In genomic region chr4:136095490-136096105, GRCm38 (mm10) we compare ENCODE assay signal across 12 mouse cellular contexts. TPM values are rescaled to one million over a fixed set of nuclear protein-coding genes. Genes with fewer than 3 reads are reported as not detected.
DNase-seq lines count a peak whose midpoint lies in the region; ATAC-seq and TF ChIP-seq lines count a peak whose summit lies in the region.
"Had no signal": no experiment of that assay in that cellular context is flagged by ENCODE, and none has a peak within 500 bp of the region (broad histone marks: within the 10 kb centered on the region; RNA-seq: fewer than 3 reads in every experiment).

No protein-coding gene starts in this region.

- H3K27me3 ChIP-seq in liver, embryonic 12.5 days (replicated peaks) = peaks cover 21% of the 10 kb centered on the region
- H3K27me3 ChIP-seq in CH12.LX (replicated peaks) = peaks cover 11% of the 10 kb centered on the region
- no peaks in the 10 kb centered on the region for H3K27me3 ChIP-seq in thymus, adult 2 months (ENCODE audit: control insufficient read depth, insufficient read depth, low read length)

- DNase-seq in liver = no peak
- no peak for DNase-seq in CH12.LX (ENCODE audit: extremely low read depth)
- peak; percentile 73 for DNase-seq in thymus, adult 2 months
- DNase-seq in heart, postnatal 36 days = no peak
- no peak for DNase-seq in adrenal gland, postnatal 36 days
- DNase-seq in heart, postnatal 10 days = no peak
- DNase-seq: kidney, postnatal 4 days; spleen, adult 18-20 months had no signal

- dilution Hi-C loops in CH12.LX (cut with MboI; ENCODE audit: extremely low pct_ligation_motif_present, extremely low pct_unique_long_range_greater_than_20kb, low sequenced_read_pairs) = no loop called here

- WGBS in liver, embryonic 12.5 days (ENCODE audit: insufficient replicate concordance) = 53% methylated on average over 9 of the region's 9 CpGs
- WGBS in thymus, adult 2 months = 29% methylated on average over 9 of the region's 9 CpGs

- in situ Hi-C loops in CH12.LX (cut with MboI; ENCODE audit: low pct_ligation_motif_present, low pct_unique_long_range_greater_than_20kb, low sequenced_read_pairs) = no loop called here

- no peaks in the 10 kb centered on the region for H3K79me2 ChIP-seq in CH12.LX (replicated peaks; ENCODE audit: control insufficient read depth, extremely low read depth, insufficient read depth, poor library complexity, severe bottlenecking)

- TF ChIP-seq CTCF in CH12.LX (conservative IDR thresholded peaks at IDR 0.05 in 1 of 2, IDR thresholded peaks at IDR 0.05 in 1 of 2; ENCODE audit: low read depth in 2 of 2, low read length in 2 of 2) = no peak
- TF ChIP-seq CTCF in thymus, adult 2 months (IDR thresholded peaks at IDR 0.05; ENCODE audit: borderline replicate concordance, control insufficient read depth, extremely low read depth, insufficient read depth, low read length, poor library complexity) = no peak

- intact Hi-C loops in heart, postnatal 36 days (cut with DNase I) = no loop called here
- intact Hi-C loops in heart, postnatal 10 days (cut with DNase I) = loop anchor here (2.0 kb wide), 1 partner anchor 23 kb away; no protein-coding TSS in a partner anchor

- H3K4me3 ChIP-seq in liver, embryonic 12.5 days = no peak overlapping the region
- H3K4me3 ChIP-seq in CH12.LX (replicated peaks in 1 of 3; ENCODE audit: low read depth in 2 of 3, low read length in 2 of 3, poor library complexity in 1 of 3) = no peak overlapping the region
- H3K4me3 ChIP-seq in thymus, adult 2 months (ENCODE audit: control insufficient read depth, insufficient read depth, low read length) = no peak overlapping the region

- no peaks in the 10 kb centered on the region for H3K9me3 ChIP-seq in liver, embryonic 12.5 days (replicated peaks)
- peaks cover 7% of the 10 kb centered on the region for H3K9me3 ChIP-seq in CH12.LX (replicated peaks; ENCODE audit: low read length)

- no peaks in the 10 kb centered on the region for H3K4me1 ChIP-seq in liver, embryonic 12.5 days
- H3K4me1 ChIP-seq in CH12.LX (ENCODE audit: control insufficient read depth in 1 of 2, insufficient read depth in 2 of 2) = peaks cover 20 to 39% of the 10 kb centered on the region in 2 experiments
- H3K4me1 ChIP-seq in thymus, adult 2 months (replicated peaks; ENCODE audit: control insufficient read depth, insufficient read depth, low read length) = peaks cover 58% of the 10 kb centered on the region

- TF ChIP-seq EP300 in CH12.LX (IDR thresholded peaks at IDR 0.05; ENCODE audit: low read length) = no peak

- TF ChIP-seq RAD21 in CH12.LX (IDR thresholded peaks at IDR 0.05; ENCODE audit: low read depth, low read length) = no peak

- no peak overlapping the region for H3K4me2 ChIP-seq in liver, embryonic 12.5 days
- no peak overlapping the region for H3K4me2 ChIP-seq in CH12.LX (ENCODE audit: insufficient read depth, low read depth, poor library complexity, severe bottlenecking)

- 0 out of 2 replicates have a peak, but pooled peaks have one; percentile 30 for ATAC-seq in liver, embryonic 12.5 days
- ATAC-seq in inflammation-experienced regulatory T-cells, adult 6 months = peak; percentile 75
- ATAC-seq: lung, postnatal 0 days had no signal

- H3K36me3 ChIP-seq in liver, embryonic 12.5 days = no peaks in the 10 kb centered on the region
- H3K36me3 ChIP-seq in CH12.LX (replicated peaks in 1 of 2; ENCODE audit: control insufficient read depth in 1 of 2, insufficient read depth in 1 of 2, low read length in 1 of 2) = no peaks in the 10 kb centered on the region
- no peaks in the 10 kb centered on the region for H3K36me3 ChIP-seq in thymus, adult 2 months (ENCODE audit: control insufficient read depth, insufficient read depth, low read length)

- H3K27ac ChIP-seq in liver, embryonic 12.5 days = no peak overlapping the region
- H3K27ac ChIP-seq in CH12.LX (ENCODE audit: insufficient read depth, low read depth) = no peak overlapping the region
- peak overlapping the region; percentile 78 for H3K27ac ChIP-seq in thymus, adult 2 months (ENCODE audit: control insufficient read depth, insufficient read depth, low read length)

- TF ChIP-seq POLR2A in CH12.LX (IDR thresholded peaks at IDR 0.05; ENCODE audit: low read depth, low read length) = no peak
- TF ChIP-seq POLR2A in thymus, adult 2 months (IDR thresholded peaks at IDR 0.05; ENCODE audit: control insufficient read depth, extremely low read depth, insufficient read depth, low read length, poor library complexity) = no peak

- H3K9ac ChIP-seq in liver, embryonic 12.5 days = no peak overlapping the region
- H3K9ac ChIP-seq in CH12.LX (ENCODE audit: insufficient read depth, low read depth) = no peak overlapping the region

TF ChIP-seq in CH12.LX, 34 proteins besides CTCF, POLR2A, EP300 and RAD21:
- TF ChIP-seq BHLHE40 (IDR thresholded peaks at IDR 0.05; ENCODE audit: low read depth, low read length) (peak; percentile 84), TCF12 (IDR thresholded peaks at IDR 0.05; ENCODE audit: low read depth, low read length) (0 out of 2 replicates have a peak, but pooled peaks have one; percentile 9), MEF2A (IDR thresholded peaks at IDR 0.05; ENCODE audit: borderline replicate concordance, low read depth, low read length) (no peak), MAX (IDR thresholded peaks at IDR 0.05; ENCODE audit: low read length) (0 out of 2 replicates have a peak, but pooled peaks have one; percentile 45), JUN (IDR thresholded peaks at IDR 0.05; ENCODE audit: insufficient read depth, low read depth, low read length) (0 out of 2 replicates have a peak, but pooled peaks have one; percentile 15), MYC (IDR thresholded peaks at IDR 0.05; ENCODE audit: low read depth, low read length) (0 out of 2 replicates have a peak, but pooled peaks have one; percentile 32)
TF ChIP-seq in CH12.LX: peak in this region for 5.

RNA-seq across cellular contexts. Expression of gene Rpl11, which starts 42.4 kb away (rescaled TPM):
- polyA plus RNA-seq in liver, embryonic 12.5 days (2016; fragmentation: Nextera tagmentation; extraction: Ambion mirVana) = 350 and 362 TPM in 2 replicates
- total RNA-seq in CH12.LX (2012; rRNA removed) = 2,513 and 2,636 TPM in 2 replicates
- 1,648 and 1,661 TPM in 2 replicates for total RNA-seq in CH12.LX (2014; rRNA removed)
- polyA plus RNA-seq in CH12.LX (2012; ENCODE audit: insufficient read length, low read depth) = 1,170 and 1,488 TPM in 2 replicates
- polyA plus RNA-seq in inflammation-experienced regulatory T-cells, adult 6 months (2017; shearing (Covaris generic)) = 1,000 to 10,000 TPM in 2 of 3 experiments, 100 to 1,000 TPM in 1; 855 to 1,337 (median 1,209) TPM
- polyA plus RNA-seq in thymus, adult 2 months (2012; rRNA removed) = 418 and 466 TPM in 2 replicates
- total RNA-seq in heart, postnatal 36 days (2021) = 100 to 1,000 TPM; 239 to 270 TPM
- total RNA-seq in adrenal gland, postnatal 36 days (2021) = 100 to 1,000 TPM; 522 to 588 TPM
- total RNA-seq in heart, postnatal 10 days (2021) = 100 to 1,000 TPM; 318 to 346 TPM

RNA-seq across cellular contexts. Expression of gene Id3, which starts 47.7 kb away (rescaled TPM):
- polyA plus RNA-seq in liver, embryonic 12.5 days (2016; fragmentation: Nextera tagmentation; extraction: Ambion mirVana) = 80.9 and 88.1 TPM in 2 replicates
- total RNA-seq in CH12.LX (2012; rRNA removed) (41.1 and 85.5 TPM in 2 replicates), CH12.LX (2014; rRNA removed) (96.0 and 116 TPM in 2 replicates)
- polyA plus RNA-seq in CH12.LX (2012; ENCODE audit: insufficient read length, low read depth) = 17.6 and 18.3 TPM in 2 replicates
- polyA plus RNA-seq in inflammation-experienced regulatory T-cells, adult 6 months (2017; shearing (Covaris generic)) = 100 to 1,000 TPM; 125 to 343 (median 290) TPM
- polyA plus RNA-seq in thymus, adult 2 months (2012; rRNA removed) = 312 and 357 TPM in 2 replicates
- total RNA-seq in heart, postnatal 36 days (2021) = 10 to 100 TPM; 58.1 to 63.9 TPM
- total RNA-seq in adrenal gland, postnatal 36 days (2021) = 10 to 100 TPM; 60.0 to 74.0 TPM
- total RNA-seq in heart, postnatal 10 days (2021) = 100 to 1,000 TPM; 104 TPM
- total RNA-seq: granulocyte monocyte progenitor cell, adult 5-6 weeks had no signal
